ENCODE assay signal across 8 mouse cellular contexts in the genomic region with DNA sequence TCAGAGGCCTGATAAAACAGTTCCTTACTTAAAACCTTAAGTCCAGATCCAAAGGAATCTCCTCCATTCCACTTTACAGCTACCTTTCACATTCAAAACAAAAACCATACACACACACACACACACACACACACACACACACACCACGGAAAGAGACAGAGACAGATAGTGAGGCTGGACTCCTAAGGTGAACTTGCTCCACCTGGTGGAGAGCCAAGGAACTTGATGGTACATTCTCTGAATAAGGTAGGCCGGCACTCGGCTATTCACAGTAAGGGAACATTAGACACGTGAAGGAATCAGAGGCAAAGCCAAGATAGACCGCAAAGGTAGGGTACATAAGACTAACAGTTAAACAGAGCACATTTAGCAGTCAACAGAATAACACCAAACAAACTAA. TPM values are rescaled to one million over a fixed set of nuclear protein-coding genes. Genes with fewer than 3 reads are reported as not detected.
DNase-seq lines count a peak whose midpoint lies in the region; ATAC-seq and TF ChIP-seq lines count a peak whose summit lies in the region.

No protein-coding gene starts in this region.

- H3K9ac ChIP-seq in CH12.LX (ENCODE audit: insufficient read depth, low read depth) = no peak overlapping the region
- H3K9ac ChIP-seq in embryonic facial prominence, embryonic 14.5 days (ENCODE audit: low read depth, low read length) = no peak overlapping the region
- H3K9ac ChIP-seq in liver, embryonic 14.5 days (replicated peaks) = no peak overlapping the region
- H3K9ac ChIP-seq in neural tube, embryonic 11.5 days (ENCODE audit: low read length) = no peak overlapping the region

- H3K9me3 ChIP-seq in CH12.LX (replicated peaks; ENCODE audit: low read length) = no peaks in the 10 kb centered on the region
- no peaks in the 10 kb centered on the region for H3K9me3 ChIP-seq in embryonic facial prominence, embryonic 14.5 days (ENCODE audit: control insufficient read depth, low read length)
- no peaks in the 10 kb centered on the region for H3K9me3 ChIP-seq in heart, embryonic 10.5 days
- H3K9me3 ChIP-seq in liver, embryonic 14.5 days (ENCODE audit: control insufficient read depth, low read length) = no peaks in the 10 kb centered on the region
- no peaks in the 10 kb centered on the region for H3K9me3 ChIP-seq in neural tube, embryonic 11.5 days (ENCODE audit: control insufficient read depth, low read length)

- no peak for TF ChIP-seq POLR2A in CH12.LX (IDR thresholded peaks at IDR 0.05; ENCODE audit: low read depth, low read length)

- H3K36me3 ChIP-seq in CH12.LX (replicated peaks in 1 of 2; ENCODE audit: control insufficient read depth in 1 of 2, insufficient read depth in 1 of 2, low read length in 1 of 2) = no peaks in the 10 kb centered on the region
- no peaks in the 10 kb centered on the region for H3K36me3 ChIP-seq in embryonic facial prominence, embryonic 14.5 days (ENCODE audit: control insufficient read depth, insufficient read depth, low read length)
- no peaks in the 10 kb centered on the region for H3K36me3 ChIP-seq in heart, embryonic 10.5 days
- no peaks in the 10 kb centered on the region for H3K36me3 ChIP-seq in liver, embryonic 14.5 days (replicated peaks; ENCODE audit: control insufficient read depth, insufficient read depth, low read depth)
- no peaks in the 10 kb centered on the region for H3K36me3 ChIP-seq in neural tube, embryonic 11.5 days (ENCODE audit: control insufficient read depth, insufficient read depth, low read length)

- H3K4me2 ChIP-seq in CH12.LX (ENCODE audit: insufficient read depth, low read depth, poor library complexity, severe bottlenecking) = no peak overlapping the region
- no peak overlapping the region for H3K4me2 ChIP-seq in embryonic facial prominence, embryonic 14.5 days (ENCODE audit: low read depth, low read length)
- H3K4me2 ChIP-seq in liver, embryonic 14.5 days (ENCODE audit: low read depth) = no peak overlapping the region
- H3K4me2 ChIP-seq in neural tube, embryonic 11.5 days (ENCODE audit: low read depth) = no peak overlapping the region

- DNase-seq in CH12.LX (ENCODE audit: extremely low read depth) = peak; percentile 90
- DNase-seq in adrenal gland, postnatal 4 days (ENCODE audit: low spot score in 2 of 2) = peak; percentile 46 to 65
- peak; percentile 92 for DNase-seq in embryonic facial prominence, embryonic 14.5 days (ENCODE audit: low spot score)
- peak; percentile 88 for DNase-seq in heart, embryonic 10.5 days (ENCODE audit: low spot score)
- DNase-seq in kidney, postnatal 14 days = peak; percentile 86
- DNase-seq in liver, embryonic 14.5 days (ENCODE audit: low read depth in 3 of 3, low spot score in 3 of 3) = peak; percentile 31 to 48 (median 32)
- DNase-seq in neural tube, embryonic 11.5 days (ENCODE audit: low spot score) = peak; percentile 80
- DNase-seq in telencephalon, adult 2 months (ENCODE audit: low read depth, low spot score) = peak; percentile 62

- in situ Hi-C loops in CH12.LX (cut with MboI; ENCODE audit: low pct_ligation_motif_present, low pct_unique_long_range_greater_than_20kb, low sequenced_read_pairs) = loop anchor here (5.0 to 25.0 kb wide), 2 partner anchors 88 to 457 kb away; a partner anchor contains a TSS

- H3K79me2 ChIP-seq in CH12.LX (replicated peaks; ENCODE audit: control insufficient read depth, extremely low read depth, insufficient read depth, poor library complexity, severe bottlenecking) = no peaks in the 10 kb centered on the region

- no peak overlapping the region for H3K27ac ChIP-seq in CH12.LX (ENCODE audit: insufficient read depth, low read depth)
- H3K27ac ChIP-seq in embryonic facial prominence, embryonic 14.5 days (replicated peaks; ENCODE audit: low read depth, low read length) = no peak overlapping the region
- H3K27ac ChIP-seq in heart, embryonic 10.5 days = no peak overlapping the region
- no peak overlapping the region for H3K27ac ChIP-seq in liver, embryonic 14.5 days
- no peak overlapping the region for H3K27ac ChIP-seq in neural tube, embryonic 11.5 days (ENCODE audit: low read depth, low read length)

- dilution Hi-C loops in CH12.LX (cut with MboI; ENCODE audit: extremely low pct_ligation_motif_present, extremely low pct_unique_long_range_greater_than_20kb, low sequenced_read_pairs) = no loop called here

- peak; percentile 74 for ATAC-seq in embryonic facial prominence, embryonic 14.5 days (ENCODE audit: low read depth)
- no peak for ATAC-seq in liver, embryonic 14.5 days (ENCODE audit: insufficient read depth)
- peak; percentile 57; the same call in 1 of the 2 replicates for ATAC-seq in neural tube, embryonic 11.5 days (ENCODE audit: insufficient read depth, low FRiP score, low TSS enrichment)

- no peak overlapping the region for H3K4me3 ChIP-seq in CH12.LX (replicated peaks in 1 of 3; ENCODE audit: low read depth in 2 of 3, low read length in 2 of 3, poor library complexity in 1 of 3)
- no peak overlapping the region for H3K4me3 ChIP-seq in embryonic facial prominence, embryonic 14.5 days (ENCODE audit: low read depth, low read length)
- no peak overlapping the region for H3K4me3 ChIP-seq in heart, embryonic 10.5 days
- H3K4me3 ChIP-seq in liver, embryonic 14.5 days (ENCODE audit: insufficient read depth in 1 of 2, low read depth in 2 of 2, low read length in 2 of 2) = no peak overlapping the region
- H3K4me3 ChIP-seq in neural tube, embryonic 11.5 days (ENCODE audit: low read depth, low read length) = no peak overlapping the region

- TF ChIP-seq CTCF in CH12.LX (conservative IDR thresholded peaks at IDR 0.05 in 1 of 2, IDR thresholded peaks at IDR 0.05 in 1 of 2; ENCODE audit: low read depth in 2 of 2, low read length in 2 of 2) = peak; percentile 57 to 95; a peak in 3 of 4 replicates
- TF ChIP-seq CTCF in liver, embryonic 14.5 days (IDR thresholded peaks at IDR 0.05; ENCODE audit: low read depth) = peak; percentile 88

- WGBS in embryonic facial prominence, embryonic 14.5 days = 6% methylated on average over 5 of the region's 5 CpGs
- WGBS in heart, embryonic 10.5 days = 2% methylated on average over 5 of the region's 5 CpGs
- WGBS in liver, embryonic 14.5 days (ENCODE audit: insufficient replicate concordance) = 5% methylated on average over 5 of the region's 5 CpGs
- WGBS in neural tube, embryonic 11.5 days = 4% methylated on average over 5 of the region's 5 CpGs

- no peak for TF ChIP-seq EP300 in CH12.LX (IDR thresholded peaks at IDR 0.05; ENCODE audit: low read length)
- no peak for TF ChIP-seq EP300 in liver, embryonic 14.5 days (IDR thresholded peaks at IDR 0.05; ENCODE audit: low read depth)

- peaks cover 0 to 13% of the 10 kb centered on the region in 2 experiments; a peak in 3 of 4 replicates for H3K4me1 ChIP-seq in CH12.LX (ENCODE audit: control insufficient read depth in 1 of 2, insufficient read depth in 2 of 2)
- 0 out of 2 replicates have a peak, but pooled peaks cover 1% of the 10 kb centered on the region for H3K4me1 ChIP-seq in embryonic facial prominence, embryonic 14.5 days (ENCODE audit: control insufficient read depth, insufficient read depth, low read length)
- H3K4me1 ChIP-seq in heart, embryonic 10.5 days = peaks cover 11% of the 10 kb centered on the region
- H3K4me1 ChIP-seq in liver, embryonic 14.5 days (replicated peaks; ENCODE audit: control insufficient read depth in 2 of 2, insufficient read depth in 2 of 2, low read length in 1 of 2) = peaks cover 0 to 2% of the 10 kb centered on the region in 2 experiments; a peak in 1 of 4 replicates
- H3K4me1 ChIP-seq in neural tube, embryonic 11.5 days (ENCODE audit: control insufficient read depth, insufficient read depth, low read length) = peaks cover 3% of the 10 kb centered on the region; the same call in 1 of the 2 replicates

- peak; percentile 81 for TF ChIP-seq RAD21 in CH12.LX (IDR thresholded peaks at IDR 0.05; ENCODE audit: low read depth, low read length)

- H3K27me3 ChIP-seq in CH12.LX (replicated peaks) = no peaks in the 10 kb centered on the region
- peaks cover 9% of the 10 kb centered on the region for H3K27me3 ChIP-seq in embryonic facial prominence, embryonic 14.5 days (replicated peaks; ENCODE audit: control insufficient read depth, insufficient read depth, low read length)
- peaks cover 48% of the 10 kb centered on the region for H3K27me3 ChIP-seq in heart, embryonic 10.5 days (ENCODE audit: insufficient read depth, poor library complexity, severe bottlenecking)
- peaks cover 26% of the 10 kb centered on the region for H3K27me3 ChIP-seq in liver, embryonic 14.5 days (ENCODE audit: control insufficient read depth, insufficient read depth, low read length)
- peaks cover 4% of the 10 kb centered on the region; the same call in 1 of the 2 replicates for H3K27me3 ChIP-seq in neural tube, embryonic 11.5 days (ENCODE audit: control insufficient read depth, insufficient read depth, low read length)

TF ChIP-seq in CH12.LX, 34 proteins besides CTCF, POLR2A, EP300 and RAD21 (continues in another document):
- TF ChIP-seq USF2 (conservative IDR thresholded peaks at IDR 0.05; ENCODE audit: low read depth, low read length) (no peak), NELFE (IDR thresholded peaks at IDR 0.05; ENCODE audit: low read depth, low read length) (no peak), ELF1 (IDR thresholded peaks at IDR 0.05; ENCODE audit: low read depth, low read length) (0 out of 2 replicates have a peak, but pooled peaks have one; percentile 33), IRF4 (IDR thresholded peaks at IDR 0.05; ENCODE audit: low read depth, low read length) (peak; percentile 56)

RNA-seq across cellular contexts. Expression of a gene that starts 4.8 kb away (rescaled TPM):
- total RNA-seq in CH12.LX (2012; rRNA removed) = not detected in 2 replicates
- not detected in 2 replicates for total RNA-seq in CH12.LX (2014; rRNA removed)
- not detected in 2 replicates for polyA plus RNA-seq in CH12.LX (2012; ENCODE audit: insufficient read length, low read depth)
- total RNA-seq in adrenal gland, postnatal 4 days (2021) = 10 to 100 TPM; 62.1 to 69.5 TPM
- polyA plus RNA-seq in embryonic facial prominence, embryonic 14.5 days (2014; fragmentation: Nextera tagmentation; extraction: Ambion mirVana) = 1.3 TPM in 2 replicates
- polyA plus RNA-seq in heart, embryonic 10.5 days (2016; fragmentation: Nextera tagmentation; extraction: Ambion mirVana) = 5.5 TPM in 2 replicates
- 1.1 and 1.6 TPM in 2 replicates for polyA plus RNA-seq in liver, embryonic 14.5 days (2012; rRNA removed)
- polyA plus RNA-seq in liver, embryonic 14.5 days (2014; fragmentation: Nextera tagmentation; extraction: Ambion mirVana) = 0.41 and 0.96 TPM in 2 replicates
- polyA plus RNA-seq in neural tube, embryonic 11.5 days (2014; fragmentation: Nextera tagmentation; extraction: Ambion mirVana) = 6.6 and 10.0 TPM in 2 replicates

RNA-seq across cellular contexts. Expression of a gene that starts 5.3 kb away (rescaled TPM):
- total RNA-seq in CH12.LX (2012; rRNA removed) (9.3 and 12.5 TPM in 2 replicates), CH12.LX (2014; rRNA removed) (17.5 and 20.0 TPM in 2 replicates)
- polyA plus RNA-seq in CH12.LX (2012; ENCODE audit: insufficient read length, low read depth) = 30.2 and 36.1 TPM in 2 replicates
- total RNA-seq in adrenal gland, postnatal 4 days (2021) = 10 to 100 TPM; 37.2 to 41.4 TPM
- 51.9 and 54.3 TPM in 2 replicates for polyA plus RNA-seq in embryonic facial prominence, embryonic 14.5 days (2014; fragmentation: Nextera tagmentation; extraction: Ambion mirVana)
- polyA plus RNA-seq in heart, embryonic 10.5 days (2016; fragmentation: Nextera tagmentation; extraction: Ambion mirVana) = 52.8 and 63.4 TPM in 2 replicates
- polyA plus RNA-seq in liver, embryonic 14.5 days (2012; rRNA removed) = 12.1 and 14.3 TPM in 2 replicates
- polyA plus RNA-seq in liver, embryonic 14.5 days (2014; fragmentation: Nextera tagmentation; extraction: Ambion mirVana) = 15.5 and 17.7 TPM in 2 replicates
- polyA plus RNA-seq in neural tube, embryonic 11.5 days (2014; fragmentation: Nextera tagmentation; extraction: Ambion mirVana) = 71.8 and 73.9 TPM in 2 replicates

Comparison
In these comparisons a context has a peak if more than half of its experiments do, and no peak if none do; other contexts are left out.
1. DNase-seq: peak in every context shown above with its lines; median percentile 92 in embryonic facial prominence, embryonic 14.5 days; 90 in CH12.LX; 88 in heart, embryonic 10.5 days; 86 in kidney, postnatal 14 days; 80 in neural tube, embryonic 11.5 days; 62 in telencephalon, adult 2 months; 56 in adrenal gland, postnatal 4 days; 32 in liver, embryonic 14.5 days.